Mouse (Mus musculus): ENCODE data around the gene Fa2h. TPM values are rescaled to one million over a fixed set of nuclear protein-coding genes. Genes with fewer than 3 reads are reported as not detected.

Fa2h gene
- polyA plus RNA-seq, 1 experiment from 2014 or later: 0.28 TPM

DNA sequence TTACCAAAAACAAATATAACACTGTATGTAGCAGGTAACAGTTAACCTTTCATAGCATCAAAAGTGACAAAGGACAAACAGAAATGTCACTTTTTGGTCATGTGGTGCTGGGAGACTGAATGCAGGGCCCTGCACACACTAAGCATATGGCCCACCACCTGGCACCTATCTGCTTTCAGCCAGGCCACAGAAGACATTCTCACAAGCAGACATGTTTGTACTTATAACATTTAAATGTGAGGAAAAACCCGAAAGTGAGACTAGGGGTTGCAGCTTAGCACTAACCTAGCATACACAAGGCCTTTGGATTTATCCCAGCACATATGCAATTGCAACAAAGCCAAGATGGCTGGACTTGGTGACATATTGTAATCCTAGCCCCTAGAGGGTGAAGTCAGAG, 95.6 kb downstream of the Fa2h start:
- no peak overlapping the region for H3K27ac ChIP-seq (ENCODE audit: low read length)
- 91% methylated on average over 1 of the region's 1 CpGs for WGBS

More for the DNA sequence above, 95.6 kb downstream of the Fa2h start:
- Histone ChIP-seq H3K4me1 (ENCODE audit: control insufficient read depth, insufficient read depth, low read length) (peaks cover 5% of the 10 kb centered on the region), H3K27me3 (ENCODE audit: control insufficient read depth, insufficient read depth, low read depth, low read length) (no peaks in the 10 kb centered on the region), H3K4me2 (ENCODE audit: low read length) (no peak overlapping the region), H3K4me3 (ENCODE audit: low read depth, low read length) (no peak overlapping the region), H3K9ac (ENCODE audit: low read depth, low read length) (no peak overlapping the region), H3K36me3 (ENCODE audit: control insufficient read depth, insufficient read depth, low read length) (peaks cover 6% of the 10 kb centered on the region), H3K9me3 (replicated peaks; ENCODE audit: control insufficient read depth, low read length, poor library complexity, severe bottlenecking) (no peaks in the 10 kb centered on the region)
- no peak for ATAC-seq

Other genes starting within 250 kb of the Fa2h start
- gene Glg1, start 134.6 kb downstream of the Fa2h start, polyA plus RNA-seq (2015; fragmentation: Nextera tagmentation; extraction: Ambion mirVana): 59.7 and 63.3 TPM in 2 replicates
- gene Rfwd3, start 93.6 kb downstream of the Fa2h start, polyA plus RNA-seq (2015; fragmentation: Nextera tagmentation; extraction: Ambion mirVana): 20.3 and 23.0 TPM in 2 replicates
- gene Mlkl, start 55.6 kb downstream of the Fa2h start, polyA plus RNA-seq (2015; fragmentation: Nextera tagmentation; extraction: Ambion mirVana): 0.21 and 0.27 TPM in 2 replicates
- gene Wdr59, start 128.3 kb upstream of the Fa2h start, polyA plus RNA-seq (2015; fragmentation: Nextera tagmentation; extraction: Ambion mirVana): 8.0 and 9.1 TPM in 2 replicates
- 73.2 and 73.4 TPM in 2 replicates for gene Znrf1, start 142.3 kb upstream of the Fa2h start, polyA plus RNA-seq (2015; fragmentation: Nextera tagmentation; extraction: Ambion mirVana)
- 0.93 and 1.3 TPM in 2 replicates for gene Ldhd, start 236.6 kb upstream of the Fa2h start, polyA plus RNA-seq (2015; fragmentation: Nextera tagmentation; extraction: Ambion mirVana)
- gene Zfp1, start 249.6 kb upstream of the Fa2h start, polyA plus RNA-seq (2015; fragmentation: Nextera tagmentation; extraction: Ambion mirVana): 26.7 and 29.1 TPM in 2 replicates